Mouse (Mus musculus) intestine, embryonic 16.5 days (tissue): ENCODE results near the gene Ubc. TPM values are rescaled to one million over a fixed set of nuclear protein-coding genes. Genes with fewer than 3 reads are reported as not detected.

Source experiments
- ATAC-seq: fragments of 200-750 bp; cut with Nextera tagmentation; 2 replicates; pipeline ENCODE4 v1.8.0; 2017; ENCODE audit warnings: moderate TSS enrichment, moderate library complexity
- H3K27ac ChIP-seq: fragments of 300-500 bp; sonication (generic); 2 replicates; pipeline ENCODE4 v1.5.1; 2014; ENCODE audit warnings: mild to moderate bottlenecking, low read length
- H3K27me3 ChIP-seq: fragments of 300-500 bp; sonication (generic); replicated peaks from 2 replicates; pipeline ENCODE4 v1.6.1; 2014; ENCODE audit warnings: low read length, control low read depth, mixed read lengths; ENCODE audit not compliant: control insufficient read depth, insufficient read depth
- H3K36me3 ChIP-seq: fragments of 300-500 bp; sonication (generic); 2 replicates; pipeline ENCODE4 v1.6.1; 2014; ENCODE audit warnings: low read length, control low read depth; ENCODE audit not compliant: control insufficient read depth, insufficient read depth
- H3K4me1 ChIP-seq: fragments of 300-500 bp; sonication (generic); 2 replicates; pipeline ENCODE4 v1.6.1; 2014; ENCODE audit warnings: low read length, control low read depth, mixed read lengths; ENCODE audit not compliant: control insufficient read depth, insufficient read depth
- H3K4me2 ChIP-seq: fragments of 300-500 bp; sonication (generic); 2 replicates; pipeline ENCODE4 v1.6.1; 2014; ENCODE audit warnings: low read depth, low read length, control low read depth
- H3K4me3 ChIP-seq: fragments of 300-500 bp; sonication (generic); 2 replicates; pipeline ENCODE4 v1.5.1; 2014; ENCODE audit warnings: mild to moderate bottlenecking, low read length
- H3K9ac ChIP-seq: fragments of 300-500 bp; sonication (generic); 2 replicates; pipeline ENCODE4 v1.6.1; 2014; ENCODE audit warnings: low read depth, low read length
- H3K9me3 ChIP-seq: fragments of 300-500 bp; sonication (generic); 2 replicates; pipeline ENCODE4 v1.6.1; 2016; ENCODE audit warnings: low read length, control low read depth; ENCODE audit not compliant: control insufficient read depth
- WGBS: fragments of 180-500 bp; shearing (Covaris S2); extraction: QIAGEN DNeasy Blood & Tissue Kit; methylation state at CpG from one replicate; pipeline ENCODE4 v1.1.7; 2014; 5-methylcytosine and 5-hydroxymethylcytosine counted together
- polyA plus RNA-seq: library from polyadenylated mRNA; unstranded; fragments of >200 nt; fragmentation: Nextera tagmentation; extraction: Ambion mirVana; gene quantifications from 2 replicates; pipeline ENCODE4 v1.2.1, GENCODE M21; 2015

The Ubc gene
- polyA plus RNA-seq, 1 experiment from 2014 or later, result 920 TPM

GRCm38 (mm10) chr5:125348067-125348466 is 41.9 kb downstream of the Ubc start:
- Histone ChIP-seq H3K36me3 (no peaks in the 10 kb centered on the region), H3K27me3 (no peaks in the 10 kb centered on the region), H3K9ac (no peak overlapping the region), H3K4me2 (no peak overlapping the region), H3K4me3 (no peak overlapping the region), H3K27ac (no peak overlapping the region), H3K9me3 (no peaks in the 10 kb centered on the region; the same call in 1 of the 2 replicates), H3K4me1 (0 out of 2 replicates have a peak, but pooled peaks cover 3% of the 10 kb centered on the region)
- WGBS, result 65% methylated on average over 7 of the region's 7 CpGs
- ATAC-seq, result peak; percentile 85

GRCm38 (mm10) chr5:125344296-125344695 is 45.7 kb downstream of the Ubc start:
- WGBS, result 94% methylated on average over 6 of the region's 6 CpGs
- peaks cover 14% of the 10 kb centered on the region for H3K4me1 ChIP-seq
- no peak overlapping the region for H3K4me2 ChIP-seq
- ATAC-seq, result no peak
- H3K27ac ChIP-seq, result no peak overlapping the region
- H3K36me3 ChIP-seq, result no peaks in the 10 kb centered on the region
- no peak overlapping the region for H3K9ac ChIP-seq
- no peaks in the 10 kb centered on the region for H3K9me3 ChIP-seq
- no peak overlapping the region for H3K4me3 ChIP-seq
- no peaks in the 10 kb centered on the region for H3K27me3 ChIP-seq

- Histone ChIP-seq H3K4me1 (peaks cover 29% of the 10 kb centered on the region), H3K4me3 (peak overlapping the region; percentile 70), H3K9ac (peak overlapping the region; percentile 71), H3K27ac (no peak overlapping the region), H3K27me3 (no peaks in the 10 kb centered on the region), H3K36me3 (no peaks in the 10 kb centered on the region), H3K4me2 (peak overlapping the region; percentile 84), H3K9me3 (no peaks in the 10 kb centered on the region)
- WGBS, result 53% methylated on average over 14 of the region's 14 CpGs
- peak; percentile 7; the same call in 1 of the 2 replicates for ATAC-seq
Measured at GRCm38 (mm10) chr5:125341459-125342090, 48.4 kb downstream of the Ubc start.

GRCm38 (mm10) chr5:125340547-125341262 is 49.3 kb downstream of the Ubc start, which contains the start of gene Scarb1:
Gene Scarb1 (minus strand): TSS chr5:125341094.
- under 1% methylated on average over 42 of the region's 42 CpGs for WGBS
- ATAC-seq, result peak; percentile 83
- no peaks in the 10 kb centered on the region for H3K36me3 ChIP-seq
- H3K27me3 ChIP-seq, result no peaks in the 10 kb centered on the region
- peak within 1 kb of the TSS; percentile 15; the same call in 1 of the 2 replicates for H3K27ac ChIP-seq
- H3K4me1 ChIP-seq, result peaks cover 29% of the 10 kb centered on the region
- no peaks in the 10 kb centered on the region for H3K9me3 ChIP-seq
- peak within 1 kb of the TSS; percentile 71 for H3K9ac ChIP-seq
- H3K4me3 ChIP-seq, result peak within 1 kb of the TSS; percentile 70
- H3K4me2 ChIP-seq, result peak within 1 kb of the TSS; percentile 84

- H3K4me1 ChIP-seq, result peaks cover 29% of the 10 kb centered on the region
- peak overlapping the region; percentile 70 for H3K4me3 ChIP-seq
- H3K4me2 ChIP-seq, result peak overlapping the region; percentile 84
- H3K27me3 ChIP-seq, result no peaks in the 10 kb centered on the region
- H3K9me3 ChIP-seq, result no peaks in the 10 kb centered on the region
- 5% methylated on average over 25 of the region's 25 CpGs for WGBS
- H3K36me3 ChIP-seq, result no peaks in the 10 kb centered on the region
- H3K9ac ChIP-seq, result peak overlapping the region; percentile 71
- ATAC-seq, result peak; percentile 13
- peak overlapping the region; percentile 10; the same call in 1 of the 2 replicates for H3K27ac ChIP-seq
Measured at GRCm38 (mm10) chr5:125339851-125340531, 50.0 kb downstream of the Ubc start.

GRCm38 (mm10) chr5:125339108-125339751 is 50.8 kb downstream of the Ubc start:
- peak overlapping the region; percentile 71 for H3K9ac ChIP-seq
- ATAC-seq, result no peak
- H3K4me1 ChIP-seq, result peaks cover 29% of the 10 kb centered on the region
- peak overlapping the region; percentile 84 for H3K4me2 ChIP-seq
- no peaks in the 10 kb centered on the region for H3K27me3 ChIP-seq
- 21% methylated on average over 18 of the region's 18 CpGs for WGBS
- peak overlapping the region; percentile 70 for H3K4me3 ChIP-seq
- H3K36me3 ChIP-seq, result no peaks in the 10 kb centered on the region
- H3K9me3 ChIP-seq, result no peaks in the 10 kb centered on the region
- peak overlapping the region; percentile 10; the same call in 1 of the 2 replicates for H3K27ac ChIP-seq

GRCm38 (mm10) chr5:125337526-125337925 is 52.5 kb downstream of the Ubc start:
- no peak for ATAC-seq
- WGBS, result 76% methylated on average over 7 of the region's 7 CpGs

GRCm38 (mm10) chr5:125337012-125337411 is 53.0 kb downstream of the Ubc start:
- Histone ChIP-seq H3K4me2 (no peak overlapping the region), H3K4me3 (no peak overlapping the region), H3K36me3 (no peaks in the 10 kb centered on the region), H3K9ac (no peak overlapping the region), H3K9me3 (no peaks in the 10 kb centered on the region), H3K27me3 (no peaks in the 10 kb centered on the region), H3K4me1 (peaks cover 29% of the 10 kb centered on the region), H3K27ac (peak overlapping the region; percentile 32)
- 36% methylated on average over 9 of the region's 9 CpGs for WGBS
- peak; percentile 16 for ATAC-seq

More at GRCm38 (mm10) chr5:125337526-125337925, 52.5 kb downstream of the Ubc start:
- no peaks in the 10 kb centered on the region for H3K27me3 ChIP-seq
- H3K4me2 ChIP-seq, result no peak overlapping the region
- H3K36me3 ChIP-seq, result no peaks in the 10 kb centered on the region
- H3K4me3 ChIP-seq, result no peak overlapping the region
- no peak overlapping the region for H3K9ac ChIP-seq
- H3K27ac ChIP-seq, result peak overlapping the region; percentile 32; the same call in 1 of the 2 replicates
- H3K9me3 ChIP-seq, result no peaks in the 10 kb centered on the region
- peaks cover 29% of the 10 kb centered on the region for H3K4me1 ChIP-seq
